Mouse (Mus musculus): ENCODE measurements at regions not wholly inside any gene's neighbourhood (a gene's known extent, or its start where the extent isn't known, plus 50 kb on each side); places are given as distances from the start of the nearest gene placed in this dataset.

- no peak for TF ChIP-seq CTCF (IDR thresholded peaks at IDR 0.05)
- no peak for TF ChIP-seq POLR2A (IDR thresholded peaks at IDR 0.05; ENCODE audit: insufficient read depth, low read depth, low read length)
Observed at GRCm38 (mm10) chr16:9165763-9166310, 335.9 kb downstream of the 1810013L24Rik start.
